Mouse (Mus musculus): ENCODE data around the gene Fhit.

GRCm38 (mm10) chr14:10405346-10405745 lies 756.5 kb downstream of the Fhit start:
- TF ChIP-seq CTCF (IDR thresholded peaks at IDR 0.05; ENCODE audit: borderline replicate concordance, extremely low read depth, insufficient read depth, insufficient read length) (no peak), POLR2A (IDR thresholded peaks at IDR 0.05; ENCODE audit: borderline replicate concordance, extremely low read depth, insufficient read depth, insufficient read length, poor library complexity, severe bottlenecking) (no peak)
